8 mouse cellular contexts compared by ENCODE assay signal in genomic region chr7:113759212-113759611, GRCm38 (mm10). TPM values are rescaled to one million over a fixed set of nuclear protein-coding genes. Genes with fewer than 3 reads are reported as not detected.
A peak's percentile ranks its signal among the peaks of the same experiment; 100 is the strongest.
DNase-seq lines count a peak whose midpoint lies in the region; ATAC-seq and TF ChIP-seq lines count a peak whose summit lies in the region.
"Had no signal": no experiment of that assay in that cellular context is flagged by ENCODE, and none has a peak within 500 bp of the region (broad histone marks: within the 10 kb centered on the region; RNA-seq: fewer than 3 reads in every experiment).

No protein-coding gene starts in this region.

- TF ChIP-seq POLR2A in CH12.LX (IDR thresholded peaks at IDR 0.05; ENCODE audit: low read depth, low read length): no peak

- H3K4me3 ChIP-seq in CH12.LX (replicated peaks in 1 of 3; ENCODE audit: low read depth in 2 of 3, low read length in 2 of 3, poor library complexity in 1 of 3): no peak overlapping the region
- no peak overlapping the region for H3K4me3 ChIP-seq in forebrain, embryonic 14.5 days (ENCODE audit: low read depth, low read length)
- no peak overlapping the region for H3K4me3 ChIP-seq in intestine, postnatal 0 days (ENCODE audit: low read depth, low read length)
- no peak overlapping the region for H3K4me3 ChIP-seq in limb, embryonic 10.5 days
- H3K4me3 ChIP-seq: limb, embryonic 12.5 days had no signal

- no peaks in the 10 kb centered on the region for H3K9me3 ChIP-seq in CH12.LX (replicated peaks; ENCODE audit: low read length)
- H3K9me3 ChIP-seq in forebrain, embryonic 14.5 days (replicated peaks; ENCODE audit: control insufficient read depth, low read length): peaks cover 5% of the 10 kb centered on the region; the same call in 1 of the 2 replicates
- H3K9me3 ChIP-seq in intestine, postnatal 0 days (ENCODE audit: control insufficient read depth): no peaks in the 10 kb centered on the region
- no peaks in the 10 kb centered on the region for H3K9me3 ChIP-seq in limb, embryonic 10.5 days (replicated peaks)

- peak; percentile 42; the same call in 1 of the 2 replicates for ATAC-seq in forebrain, embryonic 14.5 days
- no peak for ATAC-seq in intestine, postnatal 0 days

- in situ Hi-C loops in CH12.LX (cut with MboI; ENCODE audit: low pct_ligation_motif_present, low pct_unique_long_range_greater_than_20kb, low sequenced_read_pairs): no loop called here

- 0% methylated on average over 1 of the region's 1 CpGs for WGBS in forebrain, embryonic 14.5 days
- WGBS in intestine, postnatal 0 days: 17% methylated on average over 1 of the region's 1 CpGs
- WGBS in limb, embryonic 10.5 days: 11% methylated on average over 1 of the region's 1 CpGs

- no peaks in the 10 kb centered on the region for H3K4me1 ChIP-seq in CH12.LX (ENCODE audit: control insufficient read depth in 1 of 2, insufficient read depth in 2 of 2)
- H3K4me1 ChIP-seq in forebrain, embryonic 14.5 days (ENCODE audit: control insufficient read depth, insufficient read depth, low read length): no peaks in the 10 kb centered on the region
- no peaks in the 10 kb centered on the region for H3K4me1 ChIP-seq in intestine, postnatal 0 days (replicated peaks; ENCODE audit: control insufficient read depth, insufficient read depth, low read length)
- no peaks in the 10 kb centered on the region for H3K4me1 ChIP-seq in limb, embryonic 10.5 days
- H3K4me1 ChIP-seq: limb, embryonic 12.5 days had no signal

- peak; percentile 50 to 51 for DNase-seq in B cell, adult 2 months
- peak; percentile 55 for DNase-seq in CH12.LX (ENCODE audit: extremely low read depth)
- peak; percentile 15 for DNase-seq in c-Kit-positive CD71-positive TER-119-negative erythroid progenitor cells, embryonic 14.5 days (ENCODE audit: low read depth)
- DNase-seq in forebrain, embryonic 14.5 days (ENCODE audit: low spot score): peak; percentile 87
- DNase-seq in limb, embryonic 10.5 days (ENCODE audit: low spot score): peak; percentile 59
- peak; percentile 53 for DNase-seq in neural tube, embryonic 10.5 days (ENCODE audit: extremely low spot score, low spot score)

- no peak for TF ChIP-seq EP300 in CH12.LX (IDR thresholded peaks at IDR 0.05; ENCODE audit: low read length)

- H3K36me3 ChIP-seq in CH12.LX (replicated peaks in 1 of 2; ENCODE audit: control insufficient read depth in 1 of 2, insufficient read depth in 1 of 2, low read length in 1 of 2): no peaks in the 10 kb centered on the region
- no peaks in the 10 kb centered on the region for H3K36me3 ChIP-seq in forebrain, embryonic 14.5 days (ENCODE audit: control insufficient read depth, insufficient read depth, low read length)
- H3K36me3 ChIP-seq in intestine, postnatal 0 days (ENCODE audit: control insufficient read depth, insufficient read depth): no peaks in the 10 kb centered on the region
- no peaks in the 10 kb centered on the region for H3K36me3 ChIP-seq in limb, embryonic 10.5 days
- H3K36me3 ChIP-seq: limb, embryonic 12.5 days had no signal

- H3K79me2 ChIP-seq in CH12.LX (replicated peaks; ENCODE audit: control insufficient read depth, extremely low read depth, insufficient read depth, poor library complexity, severe bottlenecking): no peaks in the 10 kb centered on the region

- no peak overlapping the region for H3K4me2 ChIP-seq in CH12.LX (ENCODE audit: insufficient read depth, low read depth, poor library complexity, severe bottlenecking)
- no peak overlapping the region for H3K4me2 ChIP-seq in forebrain, embryonic 14.5 days (ENCODE audit: low read length)
- no peak overlapping the region for H3K4me2 ChIP-seq in intestine, postnatal 0 days (replicated peaks; ENCODE audit: low read depth)
- H3K4me2 ChIP-seq: limb, embryonic 12.5 days had no signal

- H3K9ac ChIP-seq in CH12.LX (ENCODE audit: insufficient read depth, low read depth): no peak overlapping the region
- H3K9ac ChIP-seq in forebrain, embryonic 14.5 days (ENCODE audit: low read length): no peak overlapping the region
- no peak overlapping the region for H3K9ac ChIP-seq in intestine, postnatal 0 days (ENCODE audit: low read depth, low read length)
- H3K9ac ChIP-seq: limb, embryonic 12.5 days had no signal

- peaks cover 10% of the 10 kb centered on the region for H3K27me3 ChIP-seq in CH12.LX (replicated peaks)
- H3K27me3 ChIP-seq in forebrain, embryonic 14.5 days (replicated peaks; ENCODE audit: control insufficient read depth, insufficient read depth, low read length): 0 out of 2 replicates have a peak, but pooled peaks cover 2% of the 10 kb centered on the region
- H3K27me3 ChIP-seq in intestine, postnatal 0 days (replicated peaks; ENCODE audit: control insufficient read depth, insufficient read depth, low read length): no peaks in the 10 kb centered on the region
- H3K27me3 ChIP-seq in limb, embryonic 10.5 days (ENCODE audit: low read depth, poor library complexity, severe bottlenecking): peaks cover 8% of the 10 kb centered on the region; the same call in 1 of the 2 replicates

- no peak overlapping the region for H3K27ac ChIP-seq in CH12.LX (ENCODE audit: insufficient read depth, low read depth)
- no peak overlapping the region for H3K27ac ChIP-seq in forebrain, embryonic 14.5 days (ENCODE audit: low read depth, low read length)
- no peak overlapping the region for H3K27ac ChIP-seq in intestine, postnatal 0 days (ENCODE audit: low read depth, low read length)
- no peak overlapping the region for H3K27ac ChIP-seq in limb, embryonic 10.5 days
- H3K27ac ChIP-seq: limb, embryonic 12.5 days had no signal

- peak; percentile 85 for TF ChIP-seq RAD21 in CH12.LX (IDR thresholded peaks at IDR 0.05; ENCODE audit: low read depth, low read length)

- peak; percentile 95 to 100 for TF ChIP-seq CTCF in CH12.LX (conservative IDR thresholded peaks at IDR 0.05 in 1 of 2, IDR thresholded peaks at IDR 0.05 in 1 of 2; ENCODE audit: low read depth in 2 of 2, low read length in 2 of 2)
- TF ChIP-seq CTCF in intestine, postnatal 0 days (IDR thresholded peaks at IDR 0.05; ENCODE audit: low read depth): peak; percentile 100

- dilution Hi-C loops in CH12.LX (cut with MboI; ENCODE audit: extremely low pct_ligation_motif_present, extremely low pct_unique_long_range_greater_than_20kb, low sequenced_read_pairs): no loop called here

TF ChIP-seq in CH12.LX, 34 proteins besides CTCF, POLR2A, EP300 and RAD21:
- TF ChIP-seq JUND (conservative IDR thresholded peaks at IDR 0.05; ENCODE audit: low read depth, low read length) (no peak), MAX (IDR thresholded peaks at IDR 0.05; ENCODE audit: low read length) (peak; percentile 57), MYC (IDR thresholded peaks at IDR 0.05; ENCODE audit: low read depth, low read length) (peak; percentile 59; the same call in 1 of the 2 replicates), SMC3 (IDR thresholded peaks at IDR 0.05; ENCODE audit: low read depth, low read length) (peak; percentile 97), NELFE (IDR thresholded peaks at IDR 0.05; ENCODE audit: low read depth, low read length) (no peak), TCF12 (IDR thresholded peaks at IDR 0.05; ENCODE audit: low read depth, low read length) (no peak), ZMIZ1 (IDR thresholded peaks at IDR 0.05; ENCODE audit: low read depth, low read length) (no peak), ETS1 (conservative IDR thresholded peaks at IDR 0.05; ENCODE audit: low read depth, low read length) (no peak), PAX5 (IDR thresholded peaks at IDR 0.05; ENCODE audit: low read length) (no peak), CHD2 (IDR thresholded peaks at IDR 0.05; ENCODE audit: low read length) (no peak), POLR2AphosphoS2 (IDR thresholded peaks at IDR 0.05; ENCODE audit: low read depth, low read length) (no peak), MAFK (IDR thresholded peaks at IDR 0.05; ENCODE audit: insufficient replicate concordance, low read length) (no peak), IRF4 (IDR thresholded peaks at IDR 0.05; ENCODE audit: low read depth, low read length) (peak; percentile 31; the same call in 1 of the 2 replicates), UBTF (IDR thresholded peaks at IDR 0.05; ENCODE audit: low read depth, low read length) (no peak), USF2 (conservative IDR thresholded peaks at IDR 0.05; ENCODE audit: low read depth, low read length) (peak; percentile 60), USF1 (IDR thresholded peaks at IDR 0.05; ENCODE audit: low read depth, low read length) (peak; percentile 65), MEF2A (IDR thresholded peaks at IDR 0.05; ENCODE audit: borderline replicate concordance, low read depth, low read length) (no peak), ZC3H11A (IDR thresholded peaks at IDR 0.05; ENCODE audit: low read depth, low read length) (peak; percentile 72), BHLHE40 (IDR thresholded peaks at IDR 0.05; ENCODE audit: low read depth, low read length) (no peak), RCOR1 (conservative IDR thresholded peaks at IDR 0.05; ENCODE audit: low read depth, low read length) (no peak), MXI1 (IDR thresholded peaks at IDR 0.05; ENCODE audit: low read depth, low read length) (no peak)

RNA-seq across cellular contexts. Expression of gene Spon1, which starts 6.6 kb away (rescaled TPM):
- not detected in 2 replicates for total RNA-seq in CH12.LX (2012; rRNA removed)
- total RNA-seq in CH12.LX (2014; rRNA removed): not detected in 2 replicates
- polyA plus RNA-seq in CH12.LX (2012; ENCODE audit: insufficient read length, low read depth): 0.04 TPM in 1 of 2 replicates, not detected in the other
- 10.4 and 15.2 TPM in 2 replicates for polyA plus RNA-seq in forebrain, embryonic 14.5 days (2014; fragmentation: Nextera tagmentation; extraction: Ambion mirVana)
- 3.2 and 3.6 TPM in 2 replicates for polyA plus RNA-seq in intestine, postnatal 0 days (2015; fragmentation: Nextera tagmentation; extraction: Ambion mirVana)
- polyA plus RNA-seq in limb, embryonic 10.5 days (2016; fragmentation: Nextera tagmentation; extraction: Ambion mirVana): 3.0 and 3.2 TPM in 2 replicates

Comparison
In these comparisons a context has a peak if more than half of its experiments do, and no peak if none do; other contexts are left out.
1. DNase-seq: peak in every context shown above with its lines; median percentile 87 in forebrain, embryonic 14.5 days; 59 in limb, embryonic 10.5 days; 55 in CH12.LX; 53 in neural tube, embryonic 10.5 days; 50 in B cell, adult 2 months; 15 in c-Kit-positive CD71-positive TER-119-negative erythroid progenitor cells, embryonic 14.5 days.